20 mouse cellular contexts compared by ENCODE assay signal in genomic region chr17:46550904-46551303, GRCm38 (mm10). TPM values are rescaled to one million over a fixed set of nuclear protein-coding genes. Genes with fewer than 3 reads are reported as not detected.
DNase-seq lines count a peak whose midpoint lies in the region; ATAC-seq and TF ChIP-seq lines count a peak whose summit lies in the region.
"Had no signal": no experiment of that assay in that cellular context is flagged by ENCODE, and none has a peak within 500 bp of the region (broad histone marks: within the 10 kb centered on the region; RNA-seq: fewer than 3 reads in every experiment).

No protein-coding gene starts in this region.

- H3K9me3 ChIP-seq in heart, postnatal 0 days (replicated peaks; ENCODE audit: control insufficient read depth, low read length) = no peaks in the 10 kb centered on the region
- H3K9me3 ChIP-seq: forebrain, embryonic 10.5 days; forebrain, embryonic 13.5 days; heart, embryonic 13.5 days; hindbrain, embryonic 12.5 days; hindbrain, embryonic 15.5 days had no signal

- H3K4me2 ChIP-seq in heart, postnatal 0 days (ENCODE audit: low read depth, low read length) = no peak overlapping the region
- H3K4me2 ChIP-seq: forebrain, embryonic 13.5 days; heart, embryonic 13.5 days; hindbrain, embryonic 12.5 days; hindbrain, embryonic 15.5 days had no signal

- TF ChIP-seq EP300 in heart, postnatal 0 days (IDR thresholded peaks at IDR 0.05; ENCODE audit: low read depth) = no peak

- no peak for TF ChIP-seq CTCF in heart, postnatal 0 days (IDR thresholded peaks at IDR 0.05; ENCODE audit: low read depth)
- no peak for TF ChIP-seq CTCF in C2C12 (IDR thresholded peaks at IDR 0.05; ENCODE audit: control insufficient read depth, insufficient read depth, insufficient read length)

- H3K79me2 ChIP-seq in C2C12 (ENCODE audit: control insufficient read depth, insufficient read depth) = peaks cover 56% of the 10 kb centered on the region

- H3K27me3 ChIP-seq in heart, postnatal 0 days (ENCODE audit: control insufficient read depth, insufficient read depth, low read length) = no peaks in the 10 kb centered on the region
- no peaks in the 10 kb centered on the region for H3K27me3 ChIP-seq in C2C12 (ENCODE audit: control insufficient read depth, insufficient read depth, insufficient read length)
- H3K27me3 ChIP-seq: heart, embryonic 13.5 days; hindbrain, embryonic 15.5 days; Patski had no signal

- H3K4me1 ChIP-seq in heart, postnatal 0 days (ENCODE audit: control insufficient read depth, insufficient read depth) = peaks cover 21% of the 10 kb centered on the region

- ATAC-seq in heart, postnatal 0 days (ENCODE audit: insufficient read depth, low read depth) = no peak
- ATAC-seq: forebrain, embryonic 13.5 days; forebrain, embryonic 16.5 days; intestine, postnatal 0 days; Patski had no signal

- no peak overlapping the region for H3K4me3 ChIP-seq in heart, postnatal 0 days (ENCODE audit: low read depth, low read length)
- H3K4me3 ChIP-seq in C2C12 (ENCODE audit: insufficient read depth, poor library complexity, severe bottlenecking) = no peak overlapping the region
- H3K4me3 ChIP-seq: forebrain, embryonic 10.5 days; forebrain, embryonic 13.5 days; heart, embryonic 13.5 days; hindbrain, embryonic 12.5 days; hindbrain, embryonic 15.5 days had no signal

- intact Hi-C loops in left cerebral cortex, postnatal 4 days (cut with DNase I) = loop anchor here (10.0 kb wide), 1 partner anchor 94 kb away; the partner anchor contains the start of genes Klc4 and Mrpl2

- 0 out of 2 replicates have a peak overlapping the region, but pooled peaks have one; percentile 27 for H3K27ac ChIP-seq in heart, postnatal 0 days (ENCODE audit: low read depth)
- H3K27ac ChIP-seq: forebrain, embryonic 10.5 days; forebrain, embryonic 13.5 days; heart, embryonic 13.5 days; hindbrain, embryonic 12.5 days; hindbrain, embryonic 15.5 days had no signal

- H3K9ac ChIP-seq in heart, postnatal 0 days (replicated peaks; ENCODE audit: low read depth, low read length) = no peak overlapping the region
- H3K9ac ChIP-seq: forebrain, embryonic 13.5 days; hindbrain, embryonic 12.5 days; hindbrain, embryonic 15.5 days had no signal

- DNase-seq in heart, adult 11 months = peak; percentile 92
- DNase-seq in heart, adult 8-10 months (ENCODE audit: low spot score) = no peak
- no peak for DNase-seq in heart, postnatal 0 days (ENCODE audit: low spot score)
- DNase-seq in heart, adult 9 months (ENCODE audit: low spot score in 2 of 2) = no peak
- DNase-seq in MN1 (ENCODE audit: low spot score) = peak; percentile 55
- no peak for DNase-seq in left cerebral cortex, postnatal 4 days
- DNase-seq in adrenal gland, adult 2 months = no peak
- DNase-seq: adrenal gland, postnatal 14 days; cerebellum, adult 11 months; cerebellum, postnatal 14 days; gastrocnemius, postnatal 25 days had no signal

- peaks cover 30% of the 10 kb centered on the region for H3K79me3 ChIP-seq in C2C12 (ENCODE audit: low read depth)

- peaks cover 36% of the 10 kb centered on the region for H3K36me3 ChIP-seq in heart, postnatal 0 days (replicated peaks; ENCODE audit: control insufficient read depth, insufficient read depth, low read length)
- H3K36me3 ChIP-seq in C2C12 (ENCODE audit: control insufficient read depth, insufficient read depth) = peaks cover 42% of the 10 kb centered on the region

- 79% methylated on average over 7 of the region's 7 CpGs for WGBS in heart, postnatal 0 days

- peak overlapping the region; percentile 13 for H3ac ChIP-seq in C2C12 (ENCODE audit: control insufficient read depth, insufficient read length, low read depth)

TF ChIP-seq in C2C12, 6 proteins besides CTCF, POLR2A, EP300 and RAD21:
- TF ChIP-seq USF1 (IDR thresholded peaks at IDR 0.05; ENCODE audit: low read depth) (no peak), MYOD1 (IDR thresholded peaks at IDR 0.05; ENCODE audit: control insufficient read depth, insufficient read length, low read depth) (peak; percentile 36), MYOG (IDR thresholded peaks at IDR 0.05; ENCODE audit: control insufficient read depth, extremely low read depth, insufficient read length) (no peak), CEBPB (IDR thresholded peaks at IDR 0.05; ENCODE audit: low read depth) (no peak)
TF ChIP-seq in C2C12: peak in this region for 1.

RNA-seq across cellular contexts. Expression of gene Cul9, which starts 4.7 kb away (rescaled TPM):
- 10 to 100 TPM; 22.7 to 28.0 (median 24.9) TPM for total RNA-seq in heart, adult 8-10 months (2022)
- 12.7 and 20.3 TPM in 2 replicates for total RNA-seq in heart, postnatal 0 days (2014; rRNA removed; ENCODE audit: low replicate concordance)
- 4.9 and 6.1 TPM in 2 replicates for polyA plus RNA-seq in heart, postnatal 0 days (2015; fragmentation: Nextera tagmentation; extraction: Ambion mirVana)
- polyA plus RNA-seq in C2C12 (2012; fragmentation: generic; extraction: Trizol) = 0.60 TPM
- total RNA-seq in left cerebral cortex, postnatal 4 days (2021) = 10 to 100 TPM; 48.0 to 49.9 TPM
- 10 to 100 TPM; 20.0 to 23.1 TPM for total RNA-seq in adrenal gland, adult 2 months (2021)
- polyA plus RNA-seq in adrenal gland, adult 2 months (2012; rRNA removed) = 42.3 and 48.0 TPM in 2 replicates

RNA-seq across cellular contexts. Expression of gene Srf, which starts 5.1 kb away (rescaled TPM):
- 100 to 1,000 TPM in 2 of 4 experiments, 10 to 100 TPM in 2; 84.1 to 121 (median 98.6) TPM for total RNA-seq in heart, adult 8-10 months (2022)
- 192 and 271 TPM in 2 replicates for total RNA-seq in heart, postnatal 0 days (2014; rRNA removed; ENCODE audit: low replicate concordance)
- polyA plus RNA-seq in heart, postnatal 0 days (2015; fragmentation: Nextera tagmentation; extraction: Ambion mirVana) = 6.4 and 8.8 TPM in 2 replicates
- polyA plus RNA-seq in C2C12 (2012; fragmentation: generic; extraction: Trizol) = 101 TPM
- 10 to 100 TPM; 55.2 to 58.1 TPM for total RNA-seq in left cerebral cortex, postnatal 4 days (2021)
- total RNA-seq in adrenal gland, adult 2 months (2021) = 10 to 100 TPM; 35.6 to 45.2 TPM
- 178 and 199 TPM in 2 replicates for polyA plus RNA-seq in adrenal gland, adult 2 months (2012; rRNA removed)

RNA-seq across cellular contexts. Expression of gene Dnph1, which starts 54.4 kb away (rescaled TPM):
- 1 to 10 TPM; 1.7 to 2.2 (median 1.8) TPM for total RNA-seq in heart, adult 8-10 months (2022)
- 7.0 and 16.0 TPM in 2 replicates for total RNA-seq in heart, postnatal 0 days (2014; rRNA removed; ENCODE audit: low replicate concordance)
- 9.1 and 10.0 TPM in 2 replicates for polyA plus RNA-seq in heart, postnatal 0 days (2015; fragmentation: Nextera tagmentation; extraction: Ambion mirVana)
- polyA plus RNA-seq in C2C12 (2012; fragmentation: generic; extraction: Trizol) = 68.0 TPM
- total RNA-seq in left cerebral cortex, postnatal 4 days (2021) = 1 to 10 TPM; 6.0 to 7.1 TPM
- 1 to 10 TPM; 3.7 to 6.1 TPM for total RNA-seq in adrenal gland, adult 2 months (2021)
- polyA plus RNA-seq in adrenal gland, adult 2 months (2012; rRNA removed) = 3.6 and 3.7 TPM in 2 replicates

Comparison
In these comparisons a context has a peak if more than half of its experiments do, and no peak if none do; other contexts are left out.
1. DNase-seq: peak in heart, adult 11 months (single experiment) and MN1 (single experiment); none in heart, adult 8-10 months (single experiment), heart, postnatal 0 days (single experiment), heart, adult 9 months (0 of 2), left cerebral cortex, postnatal 4 days (single experiment) and adrenal gland, adult 2 months (single experiment).